Mouse (Mus musculus) granulocyte monocyte progenitor cell, adult 5-6 weeks (primary cell): ENCODE measurements around the gene Ncoa6. TPM values are rescaled to one million over a fixed set of nuclear protein-coding genes. Genes with fewer than 3 reads are reported as not detected.

Experiments
- ATAC-seq: replicated peaks from 2 replicates; pipeline ENCODE4 v1.8.0; 2016; ENCODE audit warnings: mild to moderate bottlenecking, moderate TSS enrichment, inconsistent platforms; ENCODE audit not compliant: poor library complexity, severe bottlenecking
- total RNA-seq, 2 experiments: library from RNA; stranded (forward) in 1 of 2; stranded (reverse) in 1 of 2; fragments of 200-712, 200-1000 nt in 1 of 2; fragments of >200 nt in 1 of 2; fragmentation: Nextera tagmentation in 1 of 2; gene quantifications; 2 replicates each; pipeline ENCODE4 v1.2.3; 2014 to 2017

Ncoa6 gene
- total RNA-seq, 2 experiments from 2014 or later: 15.8 to 61.0 TPM

- no peak for ATAC-seq
Measured at GRCm38 (mm10) chr2:155443446-155443845, 30.2 kb downstream of the Ncoa6 start.

DNA sequence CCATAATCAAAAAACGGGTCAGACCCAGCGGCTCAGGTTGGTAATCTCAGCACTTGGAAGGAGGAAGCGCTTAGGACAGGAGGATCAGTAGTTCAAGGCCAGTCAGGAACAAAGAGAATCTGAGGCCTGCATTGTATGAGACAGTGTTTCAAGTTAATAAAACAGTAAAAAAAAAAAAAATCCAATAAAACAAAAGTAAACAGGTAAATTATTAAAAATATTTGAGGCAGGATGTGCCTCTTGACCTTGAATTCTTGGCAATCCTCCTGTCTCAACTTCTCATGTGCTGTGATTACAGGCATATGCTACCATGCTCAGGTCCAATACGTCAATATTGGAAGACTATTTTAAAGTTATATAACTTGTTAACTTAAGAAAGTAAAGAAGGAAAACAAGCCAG lies 30.8 kb downstream of the Ncoa6 start:
- no peak for ATAC-seq

GRCm38 (mm10) chr2:155436445-155436844 lies 37.2 kb downstream of the Ncoa6 start:
- ATAC-seq: peak; percentile 37; the same call in 1 of the 2 replicates

GRCm38 (mm10) chr2:155420911-155421310 lies 52.8 kb downstream of the Ncoa6 start:
- ATAC-seq: no peak

DNA sequence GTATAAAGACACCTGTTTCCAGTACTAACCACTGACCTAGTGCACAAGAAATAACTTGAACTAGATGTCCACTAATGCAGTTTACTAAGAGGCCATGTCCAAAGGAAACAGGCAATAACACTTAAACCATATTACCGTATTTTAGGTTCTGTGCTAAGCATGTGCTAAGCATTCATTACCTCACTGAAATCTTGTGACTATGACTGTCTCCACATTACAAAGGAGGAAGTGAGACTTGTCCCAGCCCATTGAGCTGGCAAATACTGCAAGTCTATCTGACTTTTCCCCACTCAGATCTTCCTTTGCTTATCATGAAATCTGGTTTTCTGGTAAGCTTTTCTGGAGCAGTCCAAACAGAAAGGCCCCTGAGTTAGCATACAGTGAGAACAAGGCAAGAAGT lies 69.1 kb downstream of the Ncoa6 start:
- ATAC-seq: peak; percentile 95

- no peak for ATAC-seq
Measured at GRCm38 (mm10) chr2:155401926-155402325, 71.8 kb downstream of the Ncoa6 start.

DNA sequence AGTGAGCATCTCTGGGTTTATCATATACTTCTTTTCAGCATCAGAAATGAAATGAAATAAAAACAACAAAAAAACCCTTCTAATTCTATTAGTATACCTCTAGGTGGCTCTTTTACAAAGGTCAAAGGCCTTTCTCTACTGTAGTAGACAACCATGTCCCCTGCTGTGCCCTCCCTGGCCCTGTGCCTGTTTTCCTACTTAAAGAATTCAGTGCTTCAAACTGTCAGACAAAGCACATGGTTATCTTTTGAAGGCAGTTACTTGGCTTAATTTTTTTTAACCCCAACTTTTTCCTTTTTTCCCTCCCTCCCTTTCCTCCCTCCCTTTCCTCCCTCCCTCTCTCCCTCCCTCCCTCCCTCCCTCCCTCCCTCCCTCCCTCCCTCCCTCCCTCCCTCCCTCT lies 73.4 kb downstream of the Ncoa6 start:
- no peak for ATAC-seq

DNA sequence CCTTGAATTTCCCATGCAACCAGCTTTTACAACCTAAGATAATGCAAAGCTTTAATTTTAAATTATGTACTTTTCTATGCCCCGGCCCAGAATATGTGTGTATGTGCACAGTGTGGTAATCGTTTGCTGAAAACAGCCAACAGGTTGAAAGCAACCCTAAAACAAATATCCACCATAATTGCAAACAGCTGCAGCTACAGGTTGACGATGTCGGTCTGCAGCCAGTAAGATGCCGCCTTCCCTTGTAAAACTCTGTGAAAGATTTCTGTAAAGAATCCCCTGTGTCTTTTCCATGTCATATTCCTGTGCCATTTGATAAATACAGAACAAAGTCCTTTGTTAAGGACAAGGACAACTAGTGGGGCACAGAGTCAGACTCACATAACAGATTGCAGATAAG lies 79.1 kb downstream of the Ncoa6 start:
- ATAC-seq: no peak

GRCm38 (mm10) chr2:155388573-155388972 lies 85.1 kb downstream of the Ncoa6 start:
- no peak for ATAC-seq

GRCm38 (mm10) chr2:155387052-155387451 lies 86.6 kb downstream of the Ncoa6 start:
- ATAC-seq: no peak

- no peak for ATAC-seq
Measured at GRCm38 (mm10) chr2:155386534-155386899, 87.2 kb downstream of the Ncoa6 start.

- no peak for ATAC-seq
Measured at GRCm38 (mm10) chr2:155385731-155386533, 87.8 kb downstream of the Ncoa6 start.

DNA sequence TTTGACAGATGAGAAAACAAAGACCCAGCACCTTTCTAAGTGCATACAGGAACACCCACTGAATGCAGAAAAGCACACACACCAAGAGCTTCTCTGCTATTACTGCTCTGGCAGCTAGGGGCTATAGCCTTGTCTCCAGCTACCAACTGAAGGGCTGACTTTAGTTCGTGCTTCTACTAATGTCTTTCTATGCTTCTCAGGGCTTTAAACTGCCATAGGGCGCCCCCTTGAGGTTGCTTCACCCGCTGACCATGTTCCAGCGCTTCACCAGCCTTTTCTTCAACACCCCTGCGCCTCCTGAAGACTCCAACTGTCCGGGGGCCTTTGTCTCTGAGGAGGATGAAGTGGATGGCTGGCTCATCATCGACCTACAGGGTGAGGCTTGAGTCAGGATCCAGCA lies 88.6 kb downstream of the Ncoa6 start:
- peak; percentile 52 for ATAC-seq

- 0 out of 2 replicates have a peak, but pooled peaks have one; percentile 6 for ATAC-seq
Measured at GRCm38 (mm10) chr2:155382791-155383438, 90.8 kb downstream of the Ncoa6 start.

- peak; percentile 31 for ATAC-seq
Measured at GRCm38 (mm10) chr2:155382332-155382700, 91.4 kb downstream of the Ncoa6 start.

GRCm38 (mm10) chr2:155381643-155382331 lies 91.9 kb downstream of the Ncoa6 start:
- peak; percentile 80 for ATAC-seq

GRCm38 (mm10) chr2:155381060-155381437 lies 92.6 kb downstream of the Ncoa6 start:
- no peak for ATAC-seq

- ATAC-seq: no peak
Measured at GRCm38 (mm10) chr2:155380261-155381059, 93.2 kb downstream of the Ncoa6 start, which contains the start of gene Trp53inp2. Gene Trp53inp2, plus strand, starts transcription at chr2:155381059.

- no peak for ATAC-seq
Measured at GRCm38 (mm10) chr2:155376191-155376590, 97.5 kb downstream of the Ncoa6 start.

GRCm38 (mm10) chr2:155374521-155374920 lies 99.2 kb downstream of the Ncoa6 start:
- ATAC-seq: no peak
